Mouse (Mus musculus): ENCODE data around the gene Kcna6. TPM values are rescaled to one million over a fixed set of nuclear protein-coding genes. Genes with fewer than 3 reads are reported as not detected.

The Kcna6 gene
- polyA plus RNA-seq, 1 experiment from 2014 or later = 0.97 TPM

DNA sequence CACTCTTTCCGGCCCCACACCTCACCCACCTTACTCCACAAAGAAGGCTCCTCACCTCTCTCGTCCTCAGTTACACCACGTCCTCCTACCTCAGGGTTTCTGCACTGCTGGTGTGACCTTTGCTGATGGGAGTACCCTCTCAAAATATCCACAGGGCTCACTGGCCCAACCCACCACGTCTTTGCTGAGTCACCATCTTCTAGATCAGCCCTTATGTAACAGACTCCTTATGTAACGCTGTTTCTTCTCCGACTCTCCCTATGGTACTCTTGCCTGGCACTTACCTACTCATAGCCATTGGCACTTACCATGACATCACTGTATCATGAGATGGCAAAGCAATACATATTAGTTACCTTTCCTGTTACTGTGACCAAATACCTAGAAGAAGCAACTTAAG is 27.9 kb downstream of the Kcna6 start:
- Histone ChIP-seq H3K4me2 (no peak overlapping the region), H3K9me3 (replicated peaks; ENCODE audit: control insufficient read depth, low read length) (no peaks in the 10 kb centered on the region), H3K9ac (ENCODE audit: low read depth, low read length) (no peak overlapping the region), H3K27ac (ENCODE audit: low read depth, low read length) (no peak overlapping the region), H3K27me3 (ENCODE audit: control insufficient read depth, insufficient read depth, low read length) (0 out of 2 replicates have a peak, but pooled peaks cover 2% of the 10 kb centered on the region), H3K4me3 (ENCODE audit: low read depth, low read length) (no peak overlapping the region), H3K36me3 (ENCODE audit: control insufficient read depth, insufficient read depth, low read length) (no peaks in the 10 kb centered on the region), H3K4me1 (ENCODE audit: control insufficient read depth, insufficient read depth, low read length) (no peaks in the 10 kb centered on the region)
- 75% methylated on average over 6 of the region's 6 CpGs for WGBS (ENCODE audit: insufficient replicate concordance)
- ATAC-seq (replicated peaks; ENCODE audit: insufficient number of reproducible peaks, low FRiP score, low TSS enrichment) = no peak

DNA sequence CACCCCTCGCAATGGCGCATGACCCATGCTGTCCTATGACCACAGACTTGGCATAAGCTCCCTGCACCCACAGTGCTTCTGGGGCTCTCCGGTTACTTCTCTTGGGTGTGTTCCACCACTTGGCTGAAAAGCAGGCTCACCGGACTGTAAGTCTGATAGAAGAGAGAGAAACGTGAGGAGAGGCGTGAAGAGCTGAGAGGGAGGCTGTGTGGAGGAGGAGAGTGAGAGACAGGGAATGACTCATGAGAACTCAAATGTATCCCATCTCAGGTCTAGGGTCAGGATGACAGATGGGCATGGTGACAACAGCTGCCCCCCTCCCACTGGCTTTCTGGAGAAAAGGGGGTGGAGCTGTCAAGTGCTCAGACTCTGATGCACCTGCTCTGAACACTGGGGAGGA is 34.5 kb downstream of the Kcna6 start:
- H3K27ac ChIP-seq (ENCODE audit: low read depth, low read length) = no peak overlapping the region
- no peak overlapping the region for H3K4me2 ChIP-seq
- H3K27me3 ChIP-seq (ENCODE audit: control insufficient read depth, insufficient read depth, low read length) = peaks cover 36% of the 10 kb centered on the region
- 57% methylated on average over 6 of the region's 6 CpGs for WGBS (ENCODE audit: insufficient replicate concordance)
- H3K9me3 ChIP-seq (replicated peaks; ENCODE audit: control insufficient read depth, low read length) = no peaks in the 10 kb centered on the region
- no peak overlapping the region for H3K9ac ChIP-seq (ENCODE audit: low read depth, low read length)
- no peak overlapping the region for H3K4me3 ChIP-seq (ENCODE audit: low read depth, low read length)
- H3K4me1 ChIP-seq (ENCODE audit: control insufficient read depth, insufficient read depth, low read length) = no peaks in the 10 kb centered on the region
- no peaks in the 10 kb centered on the region for H3K36me3 ChIP-seq (ENCODE audit: control insufficient read depth, insufficient read depth, low read length)
- ATAC-seq (replicated peaks; ENCODE audit: insufficient number of reproducible peaks, low FRiP score, low TSS enrichment) = no peak

DNA sequence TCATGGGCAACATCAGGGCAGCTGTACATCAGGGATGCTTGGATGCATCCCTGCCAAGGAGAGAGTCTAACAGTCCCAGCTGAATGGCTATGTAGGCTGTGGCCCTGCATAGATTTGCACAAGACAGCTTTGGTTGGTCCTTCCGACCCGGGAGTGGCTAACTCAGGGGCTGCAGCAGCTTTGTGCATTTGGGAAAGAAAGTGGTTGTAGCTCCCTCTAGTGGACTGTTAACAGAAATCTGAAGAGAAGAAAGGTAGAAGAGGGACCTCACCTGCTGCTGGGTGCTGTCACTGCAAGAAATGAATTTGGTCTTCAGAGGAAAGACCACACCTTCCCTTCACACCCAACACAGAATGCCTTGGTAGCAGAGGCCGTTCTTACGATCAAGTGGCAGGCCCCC is 36.0 kb downstream of the Kcna6 start:
- Histone ChIP-seq H3K4me2 (no peak overlapping the region), H3K27me3 (ENCODE audit: control insufficient read depth, insufficient read depth, low read length) (peaks cover 41% of the 10 kb centered on the region), H3K4me1 (ENCODE audit: control insufficient read depth, insufficient read depth, low read length) (peaks cover 2% of the 10 kb centered on the region; the same call in 1 of the 2 replicates), H3K9ac (ENCODE audit: low read depth, low read length) (no peak overlapping the region), H3K4me3 (ENCODE audit: low read depth, low read length) (no peak overlapping the region), H3K27ac (ENCODE audit: low read depth, low read length) (no peak overlapping the region), H3K36me3 (ENCODE audit: control insufficient read depth, insufficient read depth, low read length) (no peaks in the 10 kb centered on the region), H3K9me3 (replicated peaks; ENCODE audit: control insufficient read depth, low read length) (no peaks in the 10 kb centered on the region)
- WGBS (ENCODE audit: insufficient replicate concordance) = 27% methylated on average over 4 of the region's 4 CpGs
- no peak for ATAC-seq (replicated peaks; ENCODE audit: insufficient number of reproducible peaks, low FRiP score, low TSS enrichment)

DNA sequence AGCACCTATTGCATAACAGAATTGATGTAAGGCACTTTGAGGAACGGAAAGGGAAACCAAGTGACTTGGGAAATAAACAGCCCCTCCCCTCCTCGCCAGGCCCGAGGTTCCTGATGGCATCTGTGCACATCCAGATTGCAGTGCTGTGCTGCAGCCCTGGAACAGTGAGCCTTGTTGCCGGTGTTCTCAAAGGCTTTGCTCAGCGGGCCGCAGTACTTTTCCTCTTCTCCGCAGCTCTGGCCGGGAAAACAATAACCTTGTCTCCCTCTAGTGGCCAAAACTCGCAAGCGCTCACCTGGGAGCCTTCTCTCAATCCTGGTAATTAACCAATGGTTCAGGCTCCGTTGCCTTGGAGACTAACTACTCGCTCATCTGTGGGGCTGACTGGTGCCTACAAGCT is 38.4 kb downstream of the Kcna6 start:
- Histone ChIP-seq H3K4me2 (peak overlapping the region; percentile 40; the same call in 1 of the 2 replicates), H3K4me3 (ENCODE audit: low read depth, low read length) (no peak overlapping the region), H3K9ac (ENCODE audit: low read depth, low read length) (no peak overlapping the region), H3K36me3 (ENCODE audit: control insufficient read depth, insufficient read depth, low read length) (no peaks in the 10 kb centered on the region), H3K27me3 (ENCODE audit: control insufficient read depth, insufficient read depth, low read length) (peaks cover 39% of the 10 kb centered on the region), H3K9me3 (replicated peaks; ENCODE audit: control insufficient read depth, low read length) (no peaks in the 10 kb centered on the region), H3K4me1 (ENCODE audit: control insufficient read depth, insufficient read depth, low read length) (peaks cover 2% of the 10 kb centered on the region; the same call in 1 of the 2 replicates), H3K27ac (ENCODE audit: low read depth, low read length) (no peak overlapping the region)
- 4% methylated on average over 12 of the region's 12 CpGs for WGBS (ENCODE audit: insufficient replicate concordance)
- ATAC-seq (replicated peaks; ENCODE audit: insufficient number of reproducible peaks, low FRiP score, low TSS enrichment) = no peak

DNA sequence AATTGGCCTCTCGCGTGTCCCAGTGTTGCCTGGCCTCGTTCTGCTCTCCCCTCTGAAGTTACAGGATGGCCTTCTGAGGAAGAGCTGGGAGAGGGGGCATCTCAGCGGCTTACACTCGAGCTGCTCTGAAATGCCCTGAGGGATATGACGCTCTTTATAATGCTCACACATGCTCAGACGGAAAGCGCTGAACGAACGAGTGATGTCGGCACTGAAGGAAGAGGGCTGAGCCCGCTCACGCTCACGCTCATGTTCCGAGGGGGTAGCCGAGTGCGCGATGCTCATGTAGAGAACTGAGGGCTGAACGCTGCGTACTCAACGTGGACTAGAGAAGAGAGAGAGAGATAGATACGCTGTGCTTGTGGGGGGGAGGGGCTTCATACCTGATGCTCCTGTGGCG is 39.3 kb downstream of the Kcna6 start:
- Histone ChIP-seq H3K36me3 (ENCODE audit: control insufficient read depth, insufficient read depth, low read length) (no peaks in the 10 kb centered on the region), H3K4me3 (ENCODE audit: low read depth, low read length) (no peak overlapping the region), H3K9me3 (replicated peaks; ENCODE audit: control insufficient read depth, low read length) (no peaks in the 10 kb centered on the region), H3K27ac (ENCODE audit: low read depth, low read length) (no peak overlapping the region), H3K27me3 (ENCODE audit: control insufficient read depth, insufficient read depth, low read length) (peaks cover 31% of the 10 kb centered on the region), H3K4me2 (no peak overlapping the region), H3K4me1 (ENCODE audit: control insufficient read depth, insufficient read depth, low read length) (peaks cover 2% of the 10 kb centered on the region; the same call in 1 of the 2 replicates), H3K9ac (ENCODE audit: low read depth, low read length) (no peak overlapping the region)
- ATAC-seq (replicated peaks; ENCODE audit: insufficient number of reproducible peaks, low FRiP score, low TSS enrichment) = no peak
- WGBS (ENCODE audit: insufficient replicate concordance) = 65% methylated on average over 23 of the region's 23 CpGs

DNA sequence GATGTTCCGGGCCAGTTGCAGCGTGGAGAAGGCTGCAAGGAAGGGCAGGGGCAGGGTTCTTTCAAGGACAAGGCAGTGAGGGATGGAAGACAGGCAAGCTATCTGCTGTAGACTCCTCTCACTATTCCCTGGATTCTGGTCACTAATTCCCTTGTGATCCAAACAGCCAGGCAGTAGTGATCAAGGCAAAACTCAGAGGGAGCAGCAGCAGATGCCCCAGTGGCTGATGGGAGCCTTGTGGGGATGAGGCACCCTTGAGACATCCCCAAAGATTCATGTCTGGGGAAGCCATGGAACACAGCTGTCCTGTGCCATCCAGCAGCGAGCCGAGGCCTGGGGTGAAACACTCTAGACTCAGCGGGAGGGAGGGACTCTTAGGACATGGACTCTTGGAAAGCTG is 40.5 kb downstream of the Kcna6 start:
- Histone ChIP-seq H3K9ac (ENCODE audit: low read depth, low read length) (no peak overlapping the region), H3K4me2 (no peak overlapping the region), H3K27ac (ENCODE audit: low read depth, low read length) (no peak overlapping the region), H3K27me3 (ENCODE audit: control insufficient read depth, insufficient read depth, low read length) (peaks cover 22% of the 10 kb centered on the region), H3K4me3 (ENCODE audit: low read depth, low read length) (no peak overlapping the region), H3K9me3 (replicated peaks; ENCODE audit: control insufficient read depth, low read length) (no peaks in the 10 kb centered on the region), H3K36me3 (ENCODE audit: control insufficient read depth, insufficient read depth, low read length) (no peaks in the 10 kb centered on the region), H3K4me1 (ENCODE audit: control insufficient read depth, insufficient read depth, low read length) (peaks cover 2% of the 10 kb centered on the region; the same call in 1 of the 2 replicates)
- 59% methylated on average over 5 of the region's 5 CpGs for WGBS (ENCODE audit: insufficient replicate concordance)
- no peak for ATAC-seq (replicated peaks; ENCODE audit: insufficient number of reproducible peaks, low FRiP score, low TSS enrichment)

DNA sequence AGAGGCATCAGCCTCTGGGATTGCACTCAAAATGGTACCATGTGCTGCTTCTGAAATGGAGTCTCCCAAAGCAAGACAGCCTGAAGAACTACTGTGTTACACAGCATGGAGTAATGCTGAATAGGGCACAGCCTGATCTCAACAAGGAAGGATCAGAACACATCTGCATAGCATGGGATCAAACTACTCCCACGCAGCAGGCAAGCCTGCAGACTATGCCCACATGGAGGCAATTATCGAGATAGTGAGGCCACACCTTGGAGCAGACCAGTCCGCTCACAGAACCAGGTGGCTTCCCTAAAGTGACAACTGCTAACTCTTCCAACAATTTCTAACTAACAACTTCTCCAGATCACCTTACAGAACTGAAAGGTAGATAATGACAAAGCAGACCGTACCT is 53.4 kb downstream of the Kcna6 start:
- Histone ChIP-seq H3K27ac (ENCODE audit: low read depth, low read length) (no peak overlapping the region), H3K4me2 (no peak overlapping the region), H3K36me3 (ENCODE audit: control insufficient read depth, insufficient read depth, low read length) (no peaks in the 10 kb centered on the region), H3K4me1 (ENCODE audit: control insufficient read depth, insufficient read depth, low read length) (no peaks in the 10 kb centered on the region), H3K9me3 (replicated peaks; ENCODE audit: control insufficient read depth, low read length) (no peaks in the 10 kb centered on the region), H3K4me3 (ENCODE audit: low read depth, low read length) (no peak overlapping the region), H3K9ac (ENCODE audit: low read depth, low read length) (no peak overlapping the region), H3K27me3 (ENCODE audit: control insufficient read depth, insufficient read depth, low read length) (no peaks in the 10 kb centered on the region)
- WGBS (ENCODE audit: insufficient replicate concordance) = 76% methylated on average over 4 of the region's 4 CpGs
- ATAC-seq (replicated peaks; ENCODE audit: insufficient number of reproducible peaks, low FRiP score, low TSS enrichment) = no peak

DNA sequence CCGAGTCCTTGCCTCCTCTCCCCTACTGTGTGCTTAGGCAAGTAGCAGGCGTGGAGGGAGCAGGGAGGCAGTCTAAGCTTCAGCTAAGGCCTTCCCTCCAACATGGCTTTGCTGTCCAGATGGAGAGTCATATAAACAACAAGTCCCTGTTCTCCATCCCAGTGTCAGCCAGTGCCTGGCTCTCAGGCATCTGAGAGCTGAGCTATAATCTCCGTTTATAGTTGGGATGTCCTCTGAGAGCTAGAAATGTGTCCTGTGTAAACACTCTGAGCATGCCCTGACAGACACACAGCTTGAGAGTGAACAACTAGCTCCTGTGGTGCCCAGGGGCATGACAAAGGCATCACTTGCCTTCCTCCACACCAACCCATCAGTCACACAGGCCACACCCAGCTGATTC is 55.3 kb downstream of the Kcna6 start:
- H3K27me3 ChIP-seq (ENCODE audit: control insufficient read depth, insufficient read depth, low read length) = no peaks in the 10 kb centered on the region
- no peaks in the 10 kb centered on the region for H3K36me3 ChIP-seq (ENCODE audit: control insufficient read depth, insufficient read depth, low read length)
- no peak overlapping the region for H3K4me3 ChIP-seq (ENCODE audit: low read depth, low read length)
- H3K4me1 ChIP-seq (ENCODE audit: control insufficient read depth, insufficient read depth, low read length) = no peaks in the 10 kb centered on the region
- no peak overlapping the region for H3K4me2 ChIP-seq
- no peak overlapping the region for H3K9ac ChIP-seq (ENCODE audit: low read depth, low read length)
- H3K27ac ChIP-seq (ENCODE audit: low read depth, low read length) = no peak overlapping the region
- no peaks in the 10 kb centered on the region for H3K9me3 ChIP-seq (replicated peaks; ENCODE audit: control insufficient read depth, low read length)
- no peak for ATAC-seq (replicated peaks; ENCODE audit: insufficient number of reproducible peaks, low FRiP score, low TSS enrichment)
- 60% methylated on average over 3 of the region's 3 CpGs for WGBS (ENCODE audit: insufficient replicate concordance)

DNA sequence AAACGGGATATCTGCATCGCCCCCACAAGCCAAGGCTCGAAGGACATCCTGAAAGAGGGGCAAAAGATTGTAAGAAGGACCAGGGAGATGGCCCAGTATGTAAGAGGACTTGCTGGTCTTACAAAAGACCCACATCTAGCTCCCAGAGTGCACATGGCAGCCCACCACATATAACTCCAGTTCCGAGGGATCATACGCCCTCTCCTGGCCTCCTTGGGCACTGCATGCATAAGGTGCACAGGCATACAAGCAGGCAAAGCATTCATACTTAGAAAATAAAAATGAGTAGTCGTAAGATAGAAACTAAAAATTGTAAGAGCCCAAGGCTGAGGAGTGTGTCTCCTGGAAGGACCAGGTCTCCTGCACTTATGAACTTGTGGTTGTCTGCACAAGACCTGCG is 61.5 kb downstream of the Kcna6 start:
- H3K27me3 ChIP-seq (ENCODE audit: control insufficient read depth, insufficient read depth, low read length) = peaks cover 3% of the 10 kb centered on the region; the same call in 1 of the 2 replicates
- no peaks in the 10 kb centered on the region for H3K4me1 ChIP-seq (ENCODE audit: control insufficient read depth, insufficient read depth, low read length)
- no peak overlapping the region for H3K27ac ChIP-seq (ENCODE audit: low read depth, low read length)
- H3K9ac ChIP-seq (ENCODE audit: low read depth, low read length) = no peak overlapping the region
- ATAC-seq (replicated peaks; ENCODE audit: insufficient number of reproducible peaks, low FRiP score, low TSS enrichment) = no peak
- WGBS (ENCODE audit: insufficient replicate concordance) = 61% methylated on average over 7 of the region's 7 CpGs
- no peaks in the 10 kb centered on the region for H3K36me3 ChIP-seq (ENCODE audit: control insufficient read depth, insufficient read depth, low read length)
- H3K9me3 ChIP-seq (replicated peaks; ENCODE audit: control insufficient read depth, low read length) = no peaks in the 10 kb centered on the region
- H3K4me2 ChIP-seq = no peak overlapping the region
- H3K4me3 ChIP-seq (ENCODE audit: low read depth, low read length) = no peak overlapping the region

All from heart, embryonic 11.5 days (tissue).